ENCODE assay signal across 12 mouse cellular contexts in genomic region chr17:73148607-73149006, GRCm38 (mm10).
"Had no signal": no experiment of that assay in that cellular context is flagged by ENCODE, and none has a peak within 500 bp of the region (broad histone marks: within the 10 kb centered on the region; RNA-seq: fewer than 3 reads in every experiment).

No protein-coding gene starts in this region.

- H3K36me3 ChIP-seq: liver, embryonic 15.5 days; midbrain, embryonic 13.5 days; neural tube, embryonic 15.5 days had no signal

- ATAC-seq: lung, postnatal 0 days; midbrain, embryonic 13.5 days had no signal

- H3K9ac ChIP-seq: liver, embryonic 15.5 days; midbrain, embryonic 13.5 days; neural tube, embryonic 15.5 days had no signal

- H3K4me2 ChIP-seq: liver, embryonic 11.5 days; liver, embryonic 15.5 days; midbrain, embryonic 13.5 days; neural tube, embryonic 15.5 days had no signal

- H3K9me3 ChIP-seq: liver, embryonic 15.5 days; midbrain, embryonic 13.5 days; neural tube, embryonic 15.5 days had no signal

- H3K27ac ChIP-seq: liver, embryonic 15.5 days; midbrain, embryonic 13.5 days; neural tube, embryonic 15.5 days; stomach, postnatal 0 days had no signal

- H3K4me1 ChIP-seq: liver, embryonic 15.5 days; midbrain, embryonic 13.5 days; neural tube, embryonic 15.5 days had no signal

- H3K27me3 ChIP-seq: midbrain, embryonic 13.5 days; neural tube, embryonic 15.5 days had no signal

- H3K4me3 ChIP-seq: liver, embryonic 15.5 days; midbrain, embryonic 13.5 days; myocyte; neural tube, embryonic 15.5 days had no signal

- DNase-seq: lung, adult 2 months; lung, postnatal 36 days; right cerebral cortex, adult 18-20 months; right cerebral cortex, postnatal 25 days; thymus, postnatal 4 days had no signal
